Mouse (Mus musculus): Measurements from ENCODE around the gene Pccb. TPM values are rescaled to one million over a fixed set of nuclear protein-coding genes. Genes with fewer than 3 reads are reported as not detected.
A peak's percentile ranks its signal among the peaks of the same experiment; 100 is the strongest.

Pccb gene
- polyA plus RNA-seq, 1 experiment from 2014 or later: 19.2 TPM

- Histone ChIP-seq H3K9ac (peak overlapping the region; percentile 98), H3K4me2 (replicated peaks) (peak overlapping the region; percentile 76), H3K27me3 (no peaks in the 10 kb centered on the region), H3K36me3 (no peaks in the 10 kb centered on the region), H3K9me3 (replicated peaks) (no peaks in the 10 kb centered on the region; the same call in 1 of the 2 replicates), H3K4me3 (peak overlapping the region; percentile 98), H3K27ac (peak overlapping the region; percentile 100), H3K4me1 (peaks cover 12% of the 10 kb centered on the region)
- peak; percentile 94 for ATAC-seq (ENCODE audit: low FRiP score)
- 2% methylated on average over 60 of the region's 65 CpGs for WGBS
Measured at GRCm38 (mm10) chr9:101073041-101073986, 38.6 kb upstream of the Pccb start.

- no peak overlapping the region for H3K27ac ChIP-seq
- no peaks in the 10 kb centered on the region for H3K27me3 ChIP-seq
- H3K36me3 ChIP-seq: no peaks in the 10 kb centered on the region
- no peaks in the 10 kb centered on the region; the same call in 1 of the 2 replicates for H3K9me3 ChIP-seq (replicated peaks)
- no peak overlapping the region for H3K4me3 ChIP-seq
- no peak overlapping the region for H3K4me2 ChIP-seq (replicated peaks)
- 60% methylated on average over 5 of the region's 5 CpGs for WGBS
- ATAC-seq (ENCODE audit: low FRiP score): no peak
- peaks cover 6% of the 10 kb centered on the region for H3K4me1 ChIP-seq
- no peak overlapping the region for H3K9ac ChIP-seq
Measured at GRCm38 (mm10) chr9:101072506-101072905, 37.8 kb upstream of the Pccb start.

GRCm38 (mm10) chr9:101069781-101070180, 35.1 kb upstream of the Pccb start:
- Histone ChIP-seq H3K27ac (no peak overlapping the region), H3K4me3 (no peak overlapping the region), H3K27me3 (no peaks in the 10 kb centered on the region), H3K4me2 (replicated peaks) (no peak overlapping the region), H3K9ac (no peak overlapping the region), H3K9me3 (replicated peaks) (no peaks in the 10 kb centered on the region; the same call in 1 of the 2 replicates), H3K36me3 (no peaks in the 10 kb centered on the region), H3K4me1 (no peaks in the 10 kb centered on the region)
- 94% methylated on average over 3 of the region's 3 CpGs for WGBS
- no peak for ATAC-seq (ENCODE audit: low FRiP score)

- Histone ChIP-seq H3K27ac (no peak overlapping the region), H3K36me3 (no peaks in the 10 kb centered on the region), H3K4me3 (no peak overlapping the region), H3K4me2 (replicated peaks) (no peak overlapping the region), H3K27me3 (no peaks in the 10 kb centered on the region), H3K9ac (no peak overlapping the region), H3K4me1 (no peaks in the 10 kb centered on the region), H3K9me3 (replicated peaks) (no peaks in the 10 kb centered on the region; the same call in 1 of the 2 replicates)
- 93% methylated on average over 3 of the region's 3 CpGs for WGBS
- no peak for ATAC-seq (ENCODE audit: low FRiP score)
Measured at GRCm38 (mm10) chr9:101065076-101065602, 30.4 kb upstream of the Pccb start.

- Histone ChIP-seq H3K4me2 (replicated peaks) (no peak overlapping the region), H3K27me3 (no peaks in the 10 kb centered on the region), H3K9ac (no peak overlapping the region), H3K9me3 (replicated peaks) (no peaks in the 10 kb centered on the region), H3K36me3 (no peaks in the 10 kb centered on the region), H3K27ac (no peak overlapping the region), H3K4me3 (no peak overlapping the region), H3K4me1 (no peaks in the 10 kb centered on the region)
- 63% methylated on average over 6 of the region's 6 CpGs for WGBS
- ATAC-seq (ENCODE audit: low FRiP score): no peak
Measured at GRCm38 (mm10) chr9:101062253-101062780, 27.6 kb upstream of the Pccb start.

- Histone ChIP-seq H3K36me3 (no peaks in the 10 kb centered on the region), H3K4me1 (no peaks in the 10 kb centered on the region), H3K9me3 (replicated peaks) (no peaks in the 10 kb centered on the region), H3K27me3 (no peaks in the 10 kb centered on the region), H3K4me2 (replicated peaks) (no peak overlapping the region), H3K27ac (no peak overlapping the region), H3K9ac (no peak overlapping the region), H3K4me3 (no peak overlapping the region)
- 77% methylated on average over 11 of the region's 11 CpGs for WGBS
- no peak for ATAC-seq (ENCODE audit: low FRiP score)
Measured at GRCm38 (mm10) chr9:101061035-101061434, 26.3 kb upstream of the Pccb start.

- no peak for ATAC-seq (ENCODE audit: low FRiP score)
- H3K9me3 ChIP-seq (replicated peaks): no peaks in the 10 kb centered on the region
- no peak overlapping the region for H3K4me2 ChIP-seq (replicated peaks)
- H3K4me1 ChIP-seq: no peaks in the 10 kb centered on the region
- H3K36me3 ChIP-seq: no peaks in the 10 kb centered on the region
- WGBS: 93% methylated on average over 4 of the region's 4 CpGs
- H3K4me3 ChIP-seq: no peak overlapping the region
- H3K27me3 ChIP-seq: no peaks in the 10 kb centered on the region
- no peak overlapping the region for H3K9ac ChIP-seq
- H3K27ac ChIP-seq: no peak overlapping the region
Measured at GRCm38 (mm10) chr9:101057156-101057555, 22.5 kb upstream of the Pccb start.

- H3K9ac ChIP-seq: no peak overlapping the region
- H3K4me2 ChIP-seq (replicated peaks): no peak overlapping the region
- no peaks in the 10 kb centered on the region for H3K36me3 ChIP-seq
- WGBS: 75% methylated on average over 14 of the region's 14 CpGs
- no peak overlapping the region for H3K4me3 ChIP-seq
- ATAC-seq (ENCODE audit: low FRiP score): no peak
- H3K27me3 ChIP-seq: no peaks in the 10 kb centered on the region
- H3K27ac ChIP-seq: no peak overlapping the region
- H3K9me3 ChIP-seq (replicated peaks): no peaks in the 10 kb centered on the region
- H3K4me1 ChIP-seq: no peaks in the 10 kb centered on the region
Measured at GRCm38 (mm10) chr9:101053279-101053678, 18.6 kb upstream of the Pccb start.

GRCm38 (mm10) chr9:101052691-101053090, 18.0 kb upstream of the Pccb start:
- WGBS: 78% methylated on average over 6 of the region's 6 CpGs
- ATAC-seq (ENCODE audit: low FRiP score): no peak

GRCm38 (mm10) chr9:101052007-101052406, 17.3 kb upstream of the Pccb start:
- WGBS: 95% methylated on average over 3 of the region's 3 CpGs
- H3K4me3 ChIP-seq: no peak overlapping the region
- ATAC-seq (ENCODE audit: low FRiP score): no peak

More at GRCm38 (mm10) chr9:101052691-101053090, 18.0 kb upstream of the Pccb start:
- H3K9me3 ChIP-seq (replicated peaks): no peaks in the 10 kb centered on the region
- H3K9ac ChIP-seq: no peak overlapping the region
- H3K27me3 ChIP-seq: no peaks in the 10 kb centered on the region
- H3K4me1 ChIP-seq: no peaks in the 10 kb centered on the region
- H3K36me3 ChIP-seq: no peaks in the 10 kb centered on the region
- no peak overlapping the region for H3K4me2 ChIP-seq (replicated peaks)
- H3K27ac ChIP-seq: no peak overlapping the region
- no peak overlapping the region for H3K4me3 ChIP-seq

GRCm38 (mm10) chr9:101045710-101046338, 11.1 kb upstream of the Pccb start:
- WGBS: 62% methylated on average over 15 of the region's 15 CpGs
- H3K4me3 ChIP-seq: no peak overlapping the region

More at GRCm38 (mm10) chr9:101052007-101052406, 17.3 kb upstream of the Pccb start:
- no peaks in the 10 kb centered on the region for H3K9me3 ChIP-seq (replicated peaks)
- H3K27ac ChIP-seq: no peak overlapping the region
- no peaks in the 10 kb centered on the region for H3K36me3 ChIP-seq
- no peak overlapping the region for H3K9ac ChIP-seq
- H3K4me2 ChIP-seq (replicated peaks): no peak overlapping the region
- H3K4me1 ChIP-seq: no peaks in the 10 kb centered on the region
- H3K27me3 ChIP-seq: no peaks in the 10 kb centered on the region

GRCm38 (mm10) chr9:101042249-101042648, 7.6 kb upstream of the Pccb start:
- H3K36me3 ChIP-seq: no peaks in the 10 kb centered on the region
- no peaks in the 10 kb centered on the region for H3K4me1 ChIP-seq
- H3K27me3 ChIP-seq: no peaks in the 10 kb centered on the region
- H3K9ac ChIP-seq: no peak overlapping the region
- H3K4me3 ChIP-seq: no peak overlapping the region
- 89% methylated on average over 9 of the region's 9 CpGs for WGBS
- no peak overlapping the region for H3K4me2 ChIP-seq (replicated peaks)
- no peak for ATAC-seq (ENCODE audit: low FRiP score)
- no peaks in the 10 kb centered on the region for H3K9me3 ChIP-seq (replicated peaks)
- H3K27ac ChIP-seq: no peak overlapping the region

More at GRCm38 (mm10) chr9:101045710-101046338, 11.1 kb upstream of the Pccb start:
- Histone ChIP-seq H3K4me2 (replicated peaks) (no peak overlapping the region), H3K36me3 (no peaks in the 10 kb centered on the region), H3K27ac (no peak overlapping the region), H3K4me1 (no peaks in the 10 kb centered on the region), H3K9ac (no peak overlapping the region), H3K27me3 (no peaks in the 10 kb centered on the region), H3K9me3 (replicated peaks) (no peaks in the 10 kb centered on the region)
- ATAC-seq (ENCODE audit: low FRiP score): no peak
